Mouse (Mus musculus) liver, embryonic 14.5 days (tissue): ENCODE data around the gene Hoxa2. TPM values are rescaled to one million over a fixed set of nuclear protein-coding genes. Genes with fewer than 3 reads are reported as not detected.

Experiments used
- ATAC-seq: fragments of 200-750 bp; cut with Nextera tagmentation; 2 replicates; pipeline ENCODE4 v1.8.0; 2017; ENCODE audit warnings: moderate number of reproducible peaks, mild to moderate bottlenecking, moderate library complexity; ENCODE audit not compliant: insufficient read depth
- DNase-seq, 3 experiments: peaks; one replicate each; pipeline ENCODE4 v3.0.0-alpha.2; 2012 to 2013; ENCODE audit warnings: low read depth in 3 of 3, low spot score in 3 of 3
- H3K27ac ChIP-seq: fragments of 300-500 bp; sonication (generic); 2 replicates; pipeline ENCODE4 v1.5.1; 2014; ENCODE audit warnings: moderate library complexity, mild to moderate bottlenecking, control low read depth, inconsistent platforms
- H3K27me3 ChIP-seq: fragments of 300-500 bp; sonication (generic); 2 replicates; pipeline ENCODE4 v1.6.1; 2014; ENCODE audit warnings: mild to moderate bottlenecking, low read length, moderate library complexity; ENCODE audit not compliant: control insufficient read depth, insufficient read depth
- H3K36me3 ChIP-seq: fragments of 300-500 bp; sonication (generic); replicated peaks from 2 replicates; pipeline ENCODE4 v1.6.1; 2014; ENCODE audit warnings: low read depth; ENCODE audit not compliant: control insufficient read depth, insufficient read depth
- H3K4me1 ChIP-seq, 2 experiments: fragments of 200-500 bp in 1 of 2; fragments of 300-500 bp in 1 of 2; sonication (generic) in 1 of 2; replicated peaks; 2 replicates each; pipeline ENCODE4 v1.6.1; 2012 to 2014; ENCODE audit warnings: antibody characterized with exemption in 1 of 2, inconsistent platforms in 1 of 2, low read length in 1 of 2; ENCODE audit not compliant: control insufficient read depth in 2 of 2, insufficient read depth in 2 of 2
- H3K4me2 ChIP-seq: fragments of 300-500 bp; sonication (generic); 2 replicates; pipeline ENCODE4 v1.6.1; 2014; ENCODE audit warnings: low read depth, mild to moderate bottlenecking, control low read depth, moderate library complexity
- H3K4me3 ChIP-seq, 2 experiments: fragments of 200-500 bp in 1 of 2; fragments of 300-500 bp in 1 of 2; sonication (generic) in 1 of 2; 2 replicates each; pipeline ENCODE4 v1.5.1; 2012 to 2014; ENCODE audit warnings: low read depth in 2 of 2, low read length in 2 of 2, mild to moderate bottlenecking in 2 of 2, control low read depth in 1 of 2, inconsistent platforms in 1 of 2, moderate library complexity in 1 of 2; ENCODE audit not compliant: insufficient read depth in 1 of 2
- H3K9ac ChIP-seq: fragments of 300-500 bp; sonication (generic); replicated peaks from 2 replicates; pipeline ENCODE4 v1.6.1; 2014; ENCODE audit warnings: mild to moderate bottlenecking, control low read depth, moderate library complexity
- H3K9me3 ChIP-seq: fragments of 300-500 bp; sonication (generic); 2 replicates; pipeline ENCODE4 v1.6.1; 2016; ENCODE audit warnings: low read length, mixed read lengths; ENCODE audit not compliant: control insufficient read depth
- CTCF ChIP-seq: IDR thresholded peaks from 2 replicates; pipeline ENCODE4 v1.5.1; 2016; ENCODE audit warnings: antibody characterized with exemption, low read depth, control low read depth
- EP300 ChIP-seq: IDR thresholded peaks from 2 replicates; pipeline ENCODE4 v1.6.1; 2016; ENCODE audit warnings: antibody characterized with exemption, low read depth
- WGBS: fragments of 180-500 bp; shearing (Covaris S2); extraction: QIAGEN DNeasy Blood & Tissue Kit; methylation state at CpG from one replicate; pipeline ENCODE4 v1.1.7; 2014; ENCODE audit not compliant: insufficient replicate concordance; 5-methylcytosine and 5-hydroxymethylcytosine counted together
- polyA plus RNA-seq, 2 experiments: library from polyadenylated mRNA; depleted of rRNA in 1 of 2; stranded (reverse) in 1 of 2; unstranded in 1 of 2; fragments of >200 nt; fragmentation: Nextera tagmentation in 1 of 2; extraction: Ambion mirVana in 1 of 2; gene quantifications; 2 replicates each; pipeline versions ENCODE4 v1.2.1 to v1.2.3; 2012 to 2014

The Hoxa2 gene
- polyA plus RNA-seq, 2 experiments, result 0.14 to 0.26 TPM

- no peak within 1 kb of the TSS; the same call in 1 of the 2 replicates for H3K9ac ChIP-seq
- TF ChIP-seq CTCF (peak; percentile 67), EP300 (no peak)
- no peaks in the 10 kb centered on the region for H3K36me3 ChIP-seq
- H3K4me3 ChIP-seq, result peak within 1 kb of the TSS; percentile 44 to 47
- DNase-seq (peak in 2 of 3 experiments; percentile 17 to 31), ATAC-seq (no peak)
- no peaks in the 10 kb centered on the region for H3K9me3 ChIP-seq
- no peaks in the 10 kb centered on the region for H3K4me1 ChIP-seq
- H3K4me2 ChIP-seq, result peak within 1 kb of the TSS; percentile 43
- peaks cover 97% of the 10 kb centered on the region for H3K27me3 ChIP-seq
- no peak within 1 kb of the TSS for H3K27ac ChIP-seq
- under 1% methylated on average over 65 of the region's 65 CpGs for WGBS
Observed at GRCm38 (mm10) chr6:52204050-52204752, 39.6 kb upstream of the Hoxa2 start, which contains the start of gene Hoxa5. Hoxa5 (minus strand) TSS chr6:52204587.

GRCm38 (mm10) chr6:52203371-52204049, 38.9 kb upstream of the Hoxa2 start:
- no peak overlapping the region for H3K27ac ChIP-seq
- TF ChIP-seq EP300 (no peak), CTCF (no peak)
- DNase-seq (no peak), ATAC-seq (no peak)
- peak overlapping the region; percentile 43 for H3K4me2 ChIP-seq
- peaks cover 95% of the 10 kb centered on the region for H3K27me3 ChIP-seq
- H3K9ac ChIP-seq, result no peak overlapping the region; the same call in 1 of the 2 replicates
- no peaks in the 10 kb centered on the region for H3K36me3 ChIP-seq
- peak overlapping the region; percentile 44 to 47 for H3K4me3 ChIP-seq
- WGBS, result under 1% methylated on average over 46 of the region's 46 CpGs
- H3K4me1 ChIP-seq, result no peaks in the 10 kb centered on the region
- H3K9me3 ChIP-seq, result no peaks in the 10 kb centered on the region

GRCm38 (mm10) chr6:52203121-52203370, 38.4 kb upstream of the Hoxa2 start:
- DNase-seq (no peak), ATAC-seq (no peak)
- no peaks in the 10 kb centered on the region for H3K36me3 ChIP-seq
- TF ChIP-seq EP300 (no peak), CTCF (no peak)
- WGBS, result 3% methylated on average over 10 of the region's 10 CpGs
- H3K4me2 ChIP-seq, result peak overlapping the region; percentile 43
- H3K9ac ChIP-seq, result no peak overlapping the region
- peaks cover 95% of the 10 kb centered on the region for H3K27me3 ChIP-seq
- H3K4me3 ChIP-seq, result peak overlapping the region in 1 of 2 experiments; percentile 44; a peak in 2 of 4 replicates
- H3K9me3 ChIP-seq, result no peaks in the 10 kb centered on the region
- H3K27ac ChIP-seq, result no peak overlapping the region
- H3K4me1 ChIP-seq, result no peaks in the 10 kb centered on the region

- no peak overlapping the region for H3K4me2 ChIP-seq
- 27% methylated on average over 22 of the region's 22 CpGs for WGBS
Observed at GRCm38 (mm10) chr6:52202362-52203120, 37.9 kb upstream of the Hoxa2 start.

GRCm38 (mm10) chr6:52201269-52201668, 36.6 kb upstream of the Hoxa2 start:
- TF ChIP-seq CTCF (no peak), EP300 (no peak)
- ATAC-seq (no peak), DNase-seq (no peak)
- Histone ChIP-seq H3K4me1 (0 out of 4 replicates have a peak, but pooled peaks cover 0 to 2% of the 10 kb centered on the region in 2 experiments), H3K36me3 (no peaks in the 10 kb centered on the region), H3K4me2 (no peak overlapping the region), H3K9ac (no peak overlapping the region), H3K27ac (no peak overlapping the region), H3K27me3 (peaks cover 96% of the 10 kb centered on the region), H3K4me3 (no peak overlapping the region), H3K9me3 (no peaks in the 10 kb centered on the region)
- 46% methylated on average over 1 of the region's 1 CpGs for WGBS

More at GRCm38 (mm10) chr6:52202362-52203120, 37.9 kb upstream of the Hoxa2 start:
- Histone ChIP-seq H3K27ac (no peak overlapping the region), H3K4me3 (peak overlapping the region in 1 of 2 experiments; percentile 27; a peak in 1 of 4 replicates), H3K4me1 (no peaks in the 10 kb centered on the region), H3K36me3 (no peaks in the 10 kb centered on the region), H3K27me3 (peaks cover 97% of the 10 kb centered on the region), H3K9ac (no peak overlapping the region), H3K9me3 (no peaks in the 10 kb centered on the region)
- DNase-seq (no peak), ATAC-seq (no peak)
- TF ChIP-seq CTCF (no peak), EP300 (no peak)
